17 mouse cellular contexts compared by ENCODE assay signal in genomic region chr10:97008873-97009272, GRCm38 (mm10).
"Had no signal": no experiment of that assay in that cellular context is flagged by ENCODE, and none has a peak within 500 bp of the region (broad histone marks: within the 10 kb centered on the region; RNA-seq: fewer than 3 reads in every experiment).

No protein-coding gene starts in this region.

- ATAC-seq: midbrain, embryonic 16.5 days had no signal

- H3K27me3 ChIP-seq: midbrain, embryonic 12.5 days had no signal

- H3K4me3 ChIP-seq: midbrain, embryonic 10.5 days; midbrain, embryonic 12.5 days; myocyte had no signal

- H3K9me3 ChIP-seq: midbrain, embryonic 10.5 days; midbrain, embryonic 12.5 days had no signal

- H3K36me3 ChIP-seq: midbrain, embryonic 10.5 days; midbrain, embryonic 12.5 days had no signal

- H3K9ac ChIP-seq: lung, embryonic 14.5 days; midbrain, embryonic 12.5 days had no signal

- H3K4me2 ChIP-seq: lung, embryonic 14.5 days; midbrain, embryonic 12.5 days had no signal

- H3K27ac ChIP-seq: midbrain, embryonic 10.5 days; midbrain, embryonic 12.5 days had no signal

- H3K4me1 ChIP-seq: midbrain, embryonic 10.5 days; midbrain, embryonic 12.5 days had no signal

- DNase-seq: lung, adult 18-20 months; lung, embryonic 14.5 days; lung, postnatal 10 days; lung, postnatal 4 days; midbrain, embryonic 14.5 days; retina, postnatal 1 day; right cerebral cortex, adult 18-20 months; right cerebral cortex, postnatal 25 days; right cerebral cortex, postnatal 4 days; spleen, adult 18-20 months; thymus, adult 18-20 months; thymus, postnatal 14 days; thymus, postnatal 36 days had no signal
